Mouse (Mus musculus) frontal cortex, postnatal 14 days (tissue): ENCODE results near the gene 4930505A04Rik.
"Not testable (repeated sequence)": the region's sequence is repeated elsewhere in the genome, so short reads cannot be mapped to it uniquely, and the experiment has no call there.

Source experiments
- DNase-seq, 2 experiments: peaks; one replicate each; pipeline ENCODE4 v3.0.0; 2022; ENCODE audit warnings: low spot score in 2 of 2

4930505A04Rik gene

GRCm38 (mm10) chr11:30471751-30472593 is at the start of gene 4930505A04Rik:
Gene 4930505A04Rik (minus strand): TSS chr11:30471827.
- DNase-seq = peak; percentile 81

- DNase-seq = no peak
Measured at GRCm38 (mm10) chr11:30517133-30517532, 45.5 kb upstream of the 4930505A04Rik start.

- no peak for DNase-seq
Measured at GRCm38 (mm10) chr11:30508178-30508577, 36.6 kb upstream of the 4930505A04Rik start.

- no peak for DNase-seq
Measured at GRCm38 (mm10) chr11:30498738-30499355, 27.2 kb upstream of the 4930505A04Rik start.

- no peak for DNase-seq
Measured at GRCm38 (mm10) chr11:30497151-30497550, 25.5 kb upstream of the 4930505A04Rik start.

- DNase-seq = no peak
Measured at GRCm38 (mm10) chr11:30491515-30492260, 20.1 kb upstream of the 4930505A04Rik start.

GRCm38 (mm10) chr11:30488183-30488582 is 16.6 kb upstream of the 4930505A04Rik start:
- no peak for DNase-seq

- DNase-seq = no peak
Measured at GRCm38 (mm10) chr11:30483286-30483685, 11.7 kb upstream of the 4930505A04Rik start.

- no peak for DNase-seq
Measured at GRCm38 (mm10) chr11:30471187-30471586, 440 bp downstream of the 4930505A04Rik start.

GRCm38 (mm10) chr11:30454331-30454730 is 17.3 kb downstream of the 4930505A04Rik start:
- DNase-seq = no peak

- no peak for DNase-seq
Measured at GRCm38 (mm10) chr11:30448126-30448525, 23.5 kb downstream of the 4930505A04Rik start.

- no peak for DNase-seq
Measured at GRCm38 (mm10) chr11:30447561-30447960, 24.1 kb downstream of the 4930505A04Rik start.

GRCm38 (mm10) chr11:30444192-30444905 is 27.3 kb downstream of the 4930505A04Rik start:
- DNase-seq = not testable (repeated sequence)

- DNase-seq = no peak
Measured at GRCm38 (mm10) chr11:30443746-30444145, 27.9 kb downstream of the 4930505A04Rik start.

- DNase-seq = peak in 1 of 2 experiments; percentile 5
Measured at GRCm38 (mm10) chr11:30433256-30433950, 38.2 kb downstream of the 4930505A04Rik start.

GRCm38 (mm10) chr11:30405581-30405980 is 66.0 kb downstream of the 4930505A04Rik start:
- DNase-seq = peak in 1 of 2 experiments; percentile 12

- DNase-seq = no peak
Measured at GRCm38 (mm10) chr11:30404619-30405200, 66.9 kb downstream of the 4930505A04Rik start.

GRCm38 (mm10) chr11:30394351-30394750 is 77.3 kb downstream of the 4930505A04Rik start:
- no peak for DNase-seq

- no peak for DNase-seq
Measured at GRCm38 (mm10) chr11:30383076-30383475, 88.6 kb downstream of the 4930505A04Rik start.
